Mouse (Mus musculus): ENCODE results near the gene Mrpl34.

The Mrpl34 gene

GRCm38 (mm10) chr8:71496481-71496880, 31.7 kb downstream of the Mrpl34 start:
- DNase-seq (ENCODE audit: low spot score), result peak; percentile 68

DNA sequence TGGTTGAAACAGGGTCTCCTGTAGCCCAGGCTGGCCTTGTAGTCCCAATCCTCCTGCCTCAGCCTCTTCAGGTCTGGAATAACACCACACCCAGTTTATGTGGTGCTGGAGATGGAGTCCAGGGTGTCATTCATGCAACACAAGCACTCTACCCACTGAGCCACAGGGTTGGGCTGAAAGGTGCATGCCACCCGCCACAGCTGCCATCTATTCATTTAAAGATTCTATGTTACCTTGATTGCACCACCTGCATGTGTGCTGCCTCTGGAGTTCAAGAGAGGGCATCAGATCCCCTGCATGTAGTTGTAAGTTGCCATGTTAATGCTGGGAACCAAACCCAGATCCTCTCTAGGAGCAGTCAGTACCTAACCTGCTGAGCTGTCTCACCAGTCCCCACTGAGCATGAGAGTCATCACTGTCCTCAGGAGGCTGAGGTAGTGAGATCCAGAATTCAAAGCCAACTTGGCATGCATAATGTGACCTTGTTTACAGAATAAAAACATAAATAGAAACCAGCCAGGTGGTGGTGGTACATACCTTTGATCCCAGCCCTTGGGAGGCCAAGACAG, 32.4 kb downstream of the Mrpl34 start:
- no peak for DNase-seq (ENCODE audit: low spot score)

GRCm38 (mm10) chr8:71497881-71498501, 33.2 kb downstream of the Mrpl34 start:
- no peak for DNase-seq (ENCODE audit: low spot score)

DNA sequence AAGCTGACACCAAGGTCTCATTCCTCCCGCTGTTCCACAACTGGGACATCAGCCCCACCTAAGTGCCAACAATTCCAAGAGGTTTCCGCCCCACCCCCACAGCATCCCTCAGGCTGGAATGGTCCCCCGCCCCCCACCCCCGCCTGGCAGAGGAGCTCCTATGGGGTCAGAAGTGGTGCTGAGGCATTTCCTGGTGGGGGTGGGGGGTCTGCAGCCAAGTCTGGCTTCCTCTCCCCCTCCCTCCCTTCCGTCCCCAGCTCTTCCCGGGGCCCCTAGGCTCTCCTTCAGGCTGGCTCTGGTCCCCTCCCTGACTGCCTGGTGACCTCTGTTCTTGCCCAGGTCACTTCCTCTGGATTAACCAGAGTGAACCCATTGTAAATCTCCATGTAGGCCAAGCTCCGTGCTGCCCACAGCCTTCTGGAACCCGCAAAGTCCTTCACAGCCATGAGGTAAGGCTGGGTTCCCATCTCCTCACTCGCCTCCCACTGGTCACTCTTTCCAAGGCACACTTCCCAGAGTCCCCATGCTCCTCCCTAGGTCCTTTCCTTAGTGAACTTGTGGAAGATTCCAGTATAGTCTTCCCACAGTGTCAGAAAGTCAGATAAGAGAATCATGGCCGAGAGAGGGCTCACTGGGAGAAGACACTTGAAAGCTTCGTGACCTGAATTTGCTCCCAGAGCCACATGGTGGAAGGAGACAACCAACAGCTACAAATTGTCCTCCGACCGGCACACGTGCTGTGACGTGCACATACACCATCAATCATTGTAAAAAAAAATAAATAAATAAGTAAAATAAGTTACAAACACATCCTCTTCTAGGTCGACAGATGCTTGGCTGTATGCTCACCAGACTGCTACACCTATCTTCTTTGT, 34.3 kb downstream of the Mrpl34 start:
- no peak for DNase-seq (ENCODE audit: low spot score)

GRCm38 (mm10) chr8:71504349-71504748, 39.6 kb downstream of the Mrpl34 start:
- no peak for DNase-seq (ENCODE audit: low spot score)

GRCm38 (mm10) chr8:71505326-71505725, 40.6 kb downstream of the Mrpl34 start:
- DNase-seq (ENCODE audit: low spot score), result no peak

- DNase-seq (ENCODE audit: low spot score), result no peak
Observed at GRCm38 (mm10) chr8:71505979-71506378, 41.2 kb downstream of the Mrpl34 start.

DNA sequence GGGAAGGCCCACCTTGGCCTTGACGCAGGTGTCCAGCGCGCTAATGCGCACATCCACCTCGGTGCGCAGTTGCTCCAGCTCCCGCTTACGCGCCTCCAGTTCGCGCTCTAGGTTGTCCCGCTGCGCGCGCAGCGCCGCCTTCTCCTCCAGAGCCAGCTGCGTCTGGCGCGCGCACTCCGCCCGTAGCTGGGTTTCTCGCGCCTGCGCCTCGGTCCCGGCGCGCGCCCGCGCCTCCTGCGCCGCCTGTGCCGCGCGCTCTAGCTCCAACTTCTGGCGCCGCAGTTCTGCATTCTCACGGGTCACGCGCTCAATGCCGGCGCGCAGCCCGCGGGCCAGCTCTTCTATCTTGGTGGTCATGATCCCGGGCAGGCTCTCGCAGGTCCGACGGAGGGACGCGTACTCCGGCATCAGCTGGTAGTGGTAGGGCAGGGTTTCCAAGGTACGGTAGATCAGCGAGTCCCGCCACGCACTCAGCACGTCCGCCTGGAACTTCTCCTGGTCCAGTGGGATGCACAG, 42.9 kb downstream of the Mrpl34 start:
- DNase-seq (ENCODE audit: low spot score), result peak; percentile 46

- DNase-seq (ENCODE audit: low spot score), result no peak
Observed at GRCm38 (mm10) chr8:71509316-71509715, 44.6 kb downstream of the Mrpl34 start.

DNA sequence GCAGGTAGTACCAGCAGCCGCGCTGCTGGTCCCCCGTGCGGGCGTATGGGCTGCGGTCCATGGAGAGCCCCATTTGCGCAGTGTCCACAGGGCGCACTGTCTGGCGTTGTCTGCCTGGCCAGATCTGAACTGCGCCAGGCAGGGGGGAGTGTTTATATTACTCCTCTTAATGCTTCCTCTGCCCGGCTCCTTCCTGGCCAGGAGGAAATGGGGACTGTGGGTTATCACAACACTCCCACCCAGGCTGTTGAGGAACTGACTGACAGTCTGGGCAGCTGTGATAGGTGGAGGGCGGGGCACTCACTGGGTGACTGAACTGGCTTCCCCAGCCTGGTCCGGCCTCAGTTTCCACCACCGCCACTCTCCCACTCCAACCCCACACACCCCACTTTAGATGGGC, 46.9 kb downstream of the Mrpl34 start, which contains the start of gene Plvap:
TSS of gene Plvap (minus strand) at position 109 of the 400 bp plus-strand sequence.
- no peak for DNase-seq (ENCODE audit: low spot score)

- no peak for DNase-seq (ENCODE audit: low spot score)
Observed at GRCm38 (mm10) chr8:71513018-71513754, 48.4 kb downstream of the Mrpl34 start.

- DNase-seq (ENCODE audit: low spot score), result no peak
Observed at GRCm38 (mm10) chr8:71515043-71515442, 50.3 kb downstream of the Mrpl34 start.
